Mouse (Mus musculus) bone marrow, adult 2 months (tissue): Measurements from ENCODE around the gene Tln2.

ENCODE experiments used
- CTCF ChIP-seq: fragments of 200-500 bp; IDR thresholded peaks from 2 replicates; pipeline ENCODE4 v1.5.1; 2011; ENCODE audit warnings: low read length, control low read depth; ENCODE audit not compliant: control insufficient read depth, insufficient read depth
- POLR2A ChIP-seq: fragments of 200-500 bp; IDR thresholded peaks from 2 replicates; pipeline ENCODE4 v1.6.1; 2011; ENCODE audit warnings: low read depth, mild to moderate bottlenecking, control low read depth, low read length, borderline replicate concordance; ENCODE audit not compliant: control insufficient read depth

- TF ChIP-seq POLR2A, result no peak
- TF ChIP-seq CTCF, result no peak
These were observed 388.1 kb downstream of the Tln2 start for GRCm38 (mm10) chr9:67171409-67171808.
